ENCODE assay signal across 11 mouse cellular contexts in the genomic region with DNA sequence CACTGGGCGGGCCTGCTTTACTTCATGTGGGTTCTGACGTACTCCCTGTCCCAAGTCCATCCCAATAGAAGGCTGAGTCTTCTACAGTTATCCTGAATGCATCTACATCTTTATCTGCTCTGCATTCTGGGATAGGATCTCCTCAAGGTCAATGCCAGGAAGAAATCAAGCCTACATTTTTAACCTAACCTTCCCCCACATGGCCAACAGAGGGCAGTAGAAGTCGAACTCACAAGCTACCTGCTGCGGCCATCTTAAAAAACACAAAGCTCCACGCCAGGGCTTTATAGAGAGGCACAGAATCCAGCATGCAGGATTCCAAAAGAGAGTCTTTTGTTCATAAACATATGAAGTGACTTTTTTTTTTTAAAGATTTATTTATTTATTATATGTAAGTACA. TPM values are rescaled to one million over a fixed set of nuclear protein-coding genes. Genes with fewer than 3 reads are reported as not detected.
DNase-seq lines count a peak whose midpoint lies in the region; ATAC-seq lines count a peak whose summit lies in the region.
"Had no signal": no experiment of that assay in that cellular context is flagged by ENCODE, and none has a peak within 500 bp of the region (broad histone marks: within the 10 kb centered on the region; RNA-seq: fewer than 3 reads in every experiment).

No protein-coding gene starts in this region.

- no peak for ATAC-seq in liver, embryonic 12.5 days
- peak; percentile 54 for ATAC-seq in granulocyte monocyte progenitor cell, adult 5-6 weeks (replicated peaks; ENCODE audit: poor library complexity, severe bottlenecking)
- no peak for ATAC-seq in midbrain, embryonic 15.5 days (replicated peaks)

- DNase-seq in liver (peak; percentile 39), NIH3T3 (ENCODE audit: low read depth) (peak; percentile 76)
- DNase-seq in splenic B cell, adult 2 months (ENCODE audit: low read depth, low spot score), result peak; percentile 64
- DNase-seq in frontal cortex, postnatal 10 days (ENCODE audit: low spot score in 2 of 2), result no peak

- no peaks in the 10 kb centered on the region for H3K9me3 ChIP-seq in liver, embryonic 12.5 days (replicated peaks)
- no peaks in the 10 kb centered on the region for H3K9me3 ChIP-seq in midbrain, embryonic 15.5 days
- H3K9me3 ChIP-seq: embryonic facial prominence, embryonic 12.5 days; midbrain, embryonic 12.5 days had no signal

- H3K36me3 ChIP-seq in liver, embryonic 12.5 days, result no peaks in the 10 kb centered on the region
- H3K36me3 ChIP-seq in splenic B cell, adult 2 months (ENCODE audit: control insufficient read depth, insufficient read depth, low read length, poor library complexity, severe bottlenecking), result no peaks in the 10 kb centered on the region
- H3K36me3 ChIP-seq in midbrain, embryonic 15.5 days (replicated peaks), result no peaks in the 10 kb centered on the region
- H3K36me3 ChIP-seq: embryonic facial prominence, embryonic 12.5 days; midbrain, embryonic 12.5 days had no signal

- no peak overlapping the region for H3K4me2 ChIP-seq in liver, embryonic 12.5 days
- H3K4me2 ChIP-seq in midbrain, embryonic 15.5 days, result no peak overlapping the region
- H3K4me2 ChIP-seq: embryonic facial prominence, embryonic 12.5 days; midbrain, embryonic 12.5 days had no signal

- 63% methylated on average over 5 of the region's 5 CpGs for WGBS in liver, embryonic 12.5 days (ENCODE audit: insufficient replicate concordance)
- WGBS in midbrain, embryonic 15.5 days, result 78% methylated on average over 5 of the region's 5 CpGs

- H3K9ac ChIP-seq in liver, embryonic 12.5 days, result no peak overlapping the region
- no peak overlapping the region for H3K9ac ChIP-seq in midbrain, embryonic 15.5 days
- H3K9ac ChIP-seq: embryonic facial prominence, embryonic 12.5 days; midbrain, embryonic 12.5 days had no signal

- no peak overlapping the region for H3K27ac ChIP-seq in liver, embryonic 12.5 days
- H3K27ac ChIP-seq in midbrain, embryonic 15.5 days, result no peak overlapping the region
- H3K27ac ChIP-seq: embryonic facial prominence, embryonic 12.5 days; midbrain, embryonic 12.5 days had no signal

- H3K4me3 ChIP-seq in liver, embryonic 12.5 days, result no peak overlapping the region
- H3K4me3 ChIP-seq in midbrain, embryonic 15.5 days, result no peak overlapping the region
- H3K4me3 ChIP-seq: embryonic facial prominence, embryonic 12.5 days; midbrain, embryonic 12.5 days had no signal

- H3K4me1 ChIP-seq in liver, embryonic 12.5 days, result peaks cover 63% of the 10 kb centered on the region
- H3K4me1 ChIP-seq in midbrain, embryonic 15.5 days, result no peaks in the 10 kb centered on the region
- H3K4me1 ChIP-seq: embryonic facial prominence, embryonic 12.5 days; midbrain, embryonic 12.5 days had no signal

- H3K27me3 ChIP-seq in liver, embryonic 12.5 days (replicated peaks), result no peaks in the 10 kb centered on the region
- H3K27me3 ChIP-seq in splenic B cell, adult 2 months (ENCODE audit: control insufficient read depth, insufficient read depth, low read length, poor library complexity, severe bottlenecking), result no peaks in the 10 kb centered on the region
- H3K27me3 ChIP-seq in midbrain, embryonic 15.5 days (replicated peaks), result no peaks in the 10 kb centered on the region
- H3K27me3 ChIP-seq: embryonic facial prominence, embryonic 12.5 days; midbrain, embryonic 12.5 days had no signal

RNA-seq across cellular contexts. Expression of a gene that starts 25.1 kb away (rescaled TPM):
- not detected in 2 replicates for polyA plus RNA-seq in liver, embryonic 12.5 days (2016; fragmentation: Nextera tagmentation; extraction: Ambion mirVana)
- not detected in 2 replicates for total RNA-seq in granulocyte monocyte progenitor cell, adult 5-6 weeks (2014; fragmentation: Nextera tagmentation)
- 0.10 TPM in 1 of 2 replicates, not detected in the other for total RNA-seq in granulocyte monocyte progenitor cell, adult 5-6 weeks (2017)
- not detected in 2 replicates for polyA plus RNA-seq in midbrain, embryonic 15.5 days (2015; fragmentation: Nextera tagmentation; extraction: Ambion mirVana)
- polyA plus RNA-seq: large intestine, adult 2 months; midbrain, embryonic 12.5 days; stomach, embryonic 16.5 days had no signal

RNA-seq across cellular contexts. Expression of a gene that starts 30.0 kb away (rescaled TPM):
- polyA plus RNA-seq in liver, embryonic 12.5 days (2016; fragmentation: Nextera tagmentation; extraction: Ambion mirVana), result 23.5 and 24.2 TPM in 2 replicates
- 14.1 and 18.1 TPM in 2 replicates for total RNA-seq in granulocyte monocyte progenitor cell, adult 5-6 weeks (2014; fragmentation: Nextera tagmentation)
- 13.3 and 15.0 TPM in 2 replicates for total RNA-seq in granulocyte monocyte progenitor cell, adult 5-6 weeks (2017)
- polyA plus RNA-seq in midbrain, embryonic 15.5 days (2015; fragmentation: Nextera tagmentation; extraction: Ambion mirVana), result 69.5 and 70.7 TPM in 2 replicates

RNA-seq across cellular contexts. Expression of a gene that starts 35.5 kb away (rescaled TPM):
- 16.1 and 16.5 TPM in 2 replicates for polyA plus RNA-seq in liver, embryonic 12.5 days (2016; fragmentation: Nextera tagmentation; extraction: Ambion mirVana)
- 17.4 and 28.4 TPM in 2 replicates for total RNA-seq in granulocyte monocyte progenitor cell, adult 5-6 weeks (2014; fragmentation: Nextera tagmentation)
- total RNA-seq in granulocyte monocyte progenitor cell, adult 5-6 weeks (2017), result 15.0 and 16.8 TPM in 2 replicates
- 83.9 and 87.1 TPM in 2 replicates for polyA plus RNA-seq in midbrain, embryonic 15.5 days (2015; fragmentation: Nextera tagmentation; extraction: Ambion mirVana)

Comparison
In these comparisons a context has a peak if more than half of its experiments do, and no peak if none do; other contexts are left out.
1. DNase-seq: peak in liver (single experiment), NIH3T3 (single experiment) and splenic B cell, adult 2 months (single experiment); none in frontal cortex, postnatal 10 days (0 of 2).